In genomic region chr2:50830056-50830720, GRCm38 (mm10) we compare ENCODE assay signal across 14 mouse cellular contexts.
DNase-seq lines count a peak whose midpoint lies in the region; ATAC-seq and TF ChIP-seq lines count a peak whose summit lies in the region.
"Had no signal": no experiment of that assay in that cellular context is flagged by ENCODE, and none has a peak within 500 bp of the region (broad histone marks: within the 10 kb centered on the region; RNA-seq: fewer than 3 reads in every experiment).

No protein-coding gene starts in this region.

- DNase-seq in CD4-positive, CD25-positive, alpha-beta regulatory T cell, adult 2 months (ENCODE audit: low read depth, low spot score): peak; percentile 15
- peak; percentile 25 for DNase-seq in thymus, postnatal 14 days
- no peak for DNase-seq in thymus, postnatal 0 days (ENCODE audit: low spot score)
- DNase-seq in stomach, postnatal 0 days (ENCODE audit: low spot score): no peak

- no peaks in the 10 kb centered on the region for H3K4me1 ChIP-seq in intestine, postnatal 0 days (replicated peaks; ENCODE audit: control insufficient read depth, insufficient read depth, low read length)
- 0 out of 2 replicates have a peak, but pooled peaks cover 3% of the 10 kb centered on the region for H3K4me1 ChIP-seq in intestine, embryonic 16.5 days (ENCODE audit: control insufficient read depth, insufficient read depth, low read length)
- no peaks in the 10 kb centered on the region for H3K4me1 ChIP-seq in stomach, postnatal 0 days (replicated peaks; ENCODE audit: control insufficient read depth, insufficient read depth)
- H3K4me1 ChIP-seq: forebrain, embryonic 15.5 days; megakaryocyte, embryonic 14.5 days had no signal

- H3K27me3 ChIP-seq in intestine, postnatal 0 days (replicated peaks; ENCODE audit: control insufficient read depth, insufficient read depth, low read length): no peaks in the 10 kb centered on the region
- H3K27me3 ChIP-seq in intestine, embryonic 16.5 days (replicated peaks; ENCODE audit: control insufficient read depth, insufficient read depth, low read length): no peaks in the 10 kb centered on the region
- H3K27me3 ChIP-seq in stomach, postnatal 0 days (ENCODE audit: control insufficient read depth, insufficient read depth, low read length): no peaks in the 10 kb centered on the region
- H3K27me3 ChIP-seq: forebrain, embryonic 15.5 days; megakaryocyte, embryonic 14.5 days; neural tube, embryonic 13.5 days had no signal

- TF ChIP-seq CTCF in intestine, postnatal 0 days (IDR thresholded peaks at IDR 0.05; ENCODE audit: low read depth): peak; percentile 47
- TF ChIP-seq CTCF in stomach, postnatal 0 days (IDR thresholded peaks at IDR 0.05; ENCODE audit: low read depth): peak; percentile 59

- H3K36me3 ChIP-seq in intestine, postnatal 0 days (ENCODE audit: control insufficient read depth, insufficient read depth): no peaks in the 10 kb centered on the region
- H3K36me3 ChIP-seq in intestine, embryonic 16.5 days (ENCODE audit: control insufficient read depth, insufficient read depth, low read length): no peaks in the 10 kb centered on the region
- no peaks in the 10 kb centered on the region for H3K36me3 ChIP-seq in stomach, postnatal 0 days (ENCODE audit: control insufficient read depth, insufficient read depth, low read length)
- H3K36me3 ChIP-seq: forebrain, embryonic 15.5 days; hindbrain, embryonic 10.5 days; limb, embryonic 10.5 days; neural tube, embryonic 13.5 days had no signal

- H3K4me3 ChIP-seq in intestine, postnatal 0 days (ENCODE audit: low read depth, low read length): no peak overlapping the region
- no peak overlapping the region for H3K4me3 ChIP-seq in intestine, embryonic 16.5 days (ENCODE audit: low read length)
- no peak overlapping the region for H3K4me3 ChIP-seq in stomach, postnatal 0 days (ENCODE audit: low read depth, low read length)
- H3K4me3 ChIP-seq: forebrain, embryonic 15.5 days; hindbrain, embryonic 10.5 days; limb, embryonic 10.5 days; megakaryocyte, embryonic 14.5 days; neural tube, embryonic 13.5 days had no signal

- H3K4me2 ChIP-seq in intestine, postnatal 0 days (replicated peaks; ENCODE audit: low read depth): no peak overlapping the region
- no peak overlapping the region for H3K4me2 ChIP-seq in intestine, embryonic 16.5 days (ENCODE audit: low read depth, low read length)
- no peak overlapping the region for H3K4me2 ChIP-seq in stomach, postnatal 0 days (replicated peaks; ENCODE audit: low read depth)
- H3K4me2 ChIP-seq: forebrain, embryonic 15.5 days; neural tube, embryonic 13.5 days had no signal

- TF ChIP-seq EP300 in stomach, postnatal 0 days (optimal IDR thresholded peaks at IDR 0.05): no peak

- 64% methylated on average over 5 of the region's 5 CpGs for WGBS in intestine, postnatal 0 days
- WGBS in intestine, embryonic 16.5 days: 67% methylated on average over 5 of the region's 5 CpGs
- WGBS in stomach, postnatal 0 days: 59% methylated on average over 5 of the region's 5 CpGs

- no peak overlapping the region for H3K27ac ChIP-seq in intestine, postnatal 0 days (ENCODE audit: low read depth, low read length)
- no peak overlapping the region for H3K27ac ChIP-seq in intestine, embryonic 16.5 days (ENCODE audit: low read length)
- no peak overlapping the region for H3K27ac ChIP-seq in stomach, postnatal 0 days (replicated peaks)
- H3K27ac ChIP-seq: forebrain, embryonic 15.5 days; hindbrain, embryonic 10.5 days; limb, embryonic 10.5 days; neural tube, embryonic 13.5 days had no signal

- no peaks in the 10 kb centered on the region for H3K9me3 ChIP-seq in intestine, postnatal 0 days (ENCODE audit: control insufficient read depth)
- no peaks in the 10 kb centered on the region for H3K9me3 ChIP-seq in intestine, embryonic 16.5 days (ENCODE audit: control insufficient read depth, low read length)
- H3K9me3 ChIP-seq in stomach, postnatal 0 days (ENCODE audit: control insufficient read depth, low read length): no peaks in the 10 kb centered on the region
- H3K9me3 ChIP-seq: forebrain, embryonic 15.5 days; hindbrain, embryonic 10.5 days; limb, embryonic 10.5 days; megakaryocyte, embryonic 14.5 days; neural tube, embryonic 13.5 days had no signal

- no peak for ATAC-seq in CD4-positive, CD25-positive, alpha-beta regulatory T cell, adult 4 months
- no peak for ATAC-seq in intestine, postnatal 0 days
- ATAC-seq in intestine, embryonic 16.5 days: no peak
- ATAC-seq in stomach, postnatal 0 days (ENCODE audit: low FRiP score, low TSS enrichment): no peak
- ATAC-seq in erythroid progenitor cell, adult 5-6 weeks (replicated peaks; ENCODE audit: low FRiP score, poor library complexity, severe bottlenecking): no peak
- ATAC-seq: activated CD4-positive, CD25-positive, alpha-beta regulatory T cell, adult 4 months; forebrain, embryonic 15.5 days had no signal

- H3K9ac ChIP-seq in intestine, postnatal 0 days (ENCODE audit: low read depth, low read length): no peak overlapping the region
- H3K9ac ChIP-seq in intestine, embryonic 16.5 days (ENCODE audit: low read depth, low read length): no peak overlapping the region
- H3K9ac ChIP-seq in stomach, postnatal 0 days (ENCODE audit: low read length): no peak overlapping the region
- H3K9ac ChIP-seq: forebrain, embryonic 15.5 days; neural tube, embryonic 13.5 days had no signal

Comparison
In these comparisons a context has a peak if more than half of its experiments do, and no peak if none do; other contexts are left out.
1. DNase-seq: peak in CD4-positive, CD25-positive, alpha-beta regulatory T cell, adult 2 months (single experiment) and thymus, postnatal 14 days (single experiment); none in thymus, postnatal 0 days (single experiment) and stomach, postnatal 0 days (single experiment).